Mouse (Mus musculus) embryo, embryonic 11.5 days (tissue): ENCODE measurements around the gene Zfp518a.

Experiments
- DNase-seq: peaks from one replicate; pipeline ENCODE4 v3.0.0-alpha.2; 2012; ENCODE audit warnings: low read depth, low spot score

The Zfp518a gene

DNA sequence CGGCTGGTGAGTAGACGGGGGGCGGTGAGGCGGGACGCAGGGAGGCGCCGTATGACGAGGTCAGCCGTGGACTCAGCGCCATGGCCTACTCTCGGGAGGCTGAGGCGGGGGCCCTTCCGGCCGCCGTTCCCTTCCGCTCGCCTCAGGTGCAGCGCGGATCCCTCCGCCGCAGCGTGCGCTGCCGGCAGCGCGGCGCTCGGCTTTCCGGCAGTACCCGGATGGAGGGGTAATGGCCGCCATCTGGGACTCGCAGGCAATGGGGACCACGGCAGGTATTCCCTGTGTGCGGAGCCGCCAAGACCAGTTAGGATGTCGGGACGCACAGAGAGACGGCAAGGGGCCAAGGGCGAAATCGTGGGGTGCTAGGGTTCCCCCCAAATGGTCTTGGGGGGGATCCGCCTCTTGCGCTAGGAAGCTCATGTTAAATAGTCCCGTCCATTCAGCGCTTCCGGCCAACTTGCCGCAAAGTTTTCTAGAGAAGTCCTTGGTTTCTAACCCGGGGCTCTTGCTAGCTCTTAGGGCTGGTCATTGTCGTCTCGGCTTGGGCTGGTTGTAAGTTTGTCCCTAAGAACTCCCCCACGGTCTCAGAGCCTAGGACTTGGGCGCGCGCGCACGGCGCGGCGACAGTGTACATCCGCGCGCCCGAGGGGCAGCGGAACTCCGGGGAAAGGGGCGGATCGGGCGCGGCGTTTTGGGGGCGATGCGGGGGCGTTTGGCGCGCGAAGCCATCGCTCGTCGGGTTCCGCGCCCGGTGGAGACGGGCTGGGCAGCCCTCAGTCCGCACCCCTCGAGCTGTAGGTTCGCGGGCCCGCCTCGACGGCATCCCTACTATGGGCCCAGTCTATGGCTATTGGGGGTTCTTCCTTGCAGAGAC lies at the start of gene Zfp518a:
TSS of gene Zfp518a (plus strand) at position 187 of the 874 bp plus-strand sequence.
- DNase-seq, result peak; percentile 89

GRCm38 (mm10) chr19:40844731-40845130 lies 49.8 kb upstream of the Zfp518a start:
- DNase-seq, result no peak

DNA sequence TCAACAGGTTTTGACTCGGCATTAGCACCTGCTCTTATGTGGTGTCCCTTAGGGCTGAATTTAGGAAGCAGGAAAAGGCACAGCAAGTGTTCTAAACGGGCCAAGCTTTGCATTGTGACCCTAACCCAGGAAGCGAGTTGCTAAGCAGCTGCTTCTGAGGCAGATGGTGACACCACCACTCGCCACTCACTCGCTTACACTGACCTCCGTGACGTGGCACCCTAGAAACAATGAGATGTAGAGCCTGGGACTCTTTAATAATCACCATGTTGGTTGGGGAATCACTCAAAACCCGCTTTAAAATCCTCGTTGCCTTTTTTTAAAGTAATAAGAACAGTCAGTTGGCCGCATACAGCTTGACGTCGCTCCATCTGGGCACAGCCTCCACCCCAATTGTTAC lies 45.1 kb upstream of the Zfp518a start:
- no peak for DNase-seq

- no peak for DNase-seq
Observed at GRCm38 (mm10) chr19:40859555-40859954, 35.0 kb upstream of the Zfp518a start.

DNA sequence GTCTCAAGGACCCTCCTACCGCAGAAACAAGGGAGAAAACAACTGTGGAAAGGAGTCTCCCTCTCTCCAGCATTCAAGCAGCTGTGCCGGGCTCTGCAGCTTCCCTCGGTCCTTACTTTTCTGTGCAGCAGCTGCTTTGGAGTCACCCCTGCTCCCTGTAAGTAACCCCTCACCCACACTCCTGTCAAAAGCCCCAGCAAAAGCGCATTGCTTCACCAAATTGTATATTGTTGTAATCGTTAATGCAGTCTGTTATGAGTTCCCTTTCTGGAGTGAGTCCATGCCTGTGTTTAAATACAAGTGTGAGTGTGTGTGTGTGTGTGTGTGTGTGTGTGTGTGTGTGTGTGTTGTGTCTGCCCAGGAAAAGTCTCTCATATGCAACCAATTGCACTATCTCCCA lies 26.2 kb upstream of the Zfp518a start:
- no peak for DNase-seq

DNA sequence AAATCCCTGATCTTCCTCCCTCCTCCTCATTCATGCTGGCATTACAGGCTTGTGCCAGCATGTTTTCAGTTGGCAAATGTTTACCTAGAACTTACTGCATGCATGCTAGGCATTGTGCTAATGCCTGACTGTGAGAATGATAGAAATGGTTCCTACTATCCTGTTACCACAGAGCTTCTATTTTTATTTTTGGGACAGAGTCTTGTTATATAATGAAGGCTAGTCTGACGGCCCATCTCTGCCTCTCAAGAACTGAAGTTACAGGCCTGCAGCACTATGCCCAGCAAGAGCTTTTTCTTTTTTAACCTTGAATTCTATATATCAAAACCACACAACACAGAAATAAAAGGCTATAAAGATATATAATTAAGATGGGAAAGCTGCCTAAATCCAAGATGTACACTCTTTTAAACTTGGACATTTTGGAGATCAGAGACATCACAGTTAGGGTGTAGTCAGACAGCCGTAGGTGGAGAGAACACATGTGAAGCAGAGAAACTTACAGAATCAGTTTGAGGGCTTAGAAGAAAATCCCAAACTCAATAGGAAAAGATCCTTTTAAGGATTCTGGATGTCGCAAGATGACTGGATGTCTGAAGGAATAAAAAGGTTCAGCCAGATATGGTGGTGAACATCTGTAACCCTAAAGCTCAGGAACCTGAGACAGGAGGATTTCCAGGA lies 24.9 kb upstream of the Zfp518a start:
- no peak for DNase-seq

- DNase-seq, result peak; percentile 93
Observed at GRCm38 (mm10) chr19:40872955-40873665, 21.4 kb upstream of the Zfp518a start.

DNA sequence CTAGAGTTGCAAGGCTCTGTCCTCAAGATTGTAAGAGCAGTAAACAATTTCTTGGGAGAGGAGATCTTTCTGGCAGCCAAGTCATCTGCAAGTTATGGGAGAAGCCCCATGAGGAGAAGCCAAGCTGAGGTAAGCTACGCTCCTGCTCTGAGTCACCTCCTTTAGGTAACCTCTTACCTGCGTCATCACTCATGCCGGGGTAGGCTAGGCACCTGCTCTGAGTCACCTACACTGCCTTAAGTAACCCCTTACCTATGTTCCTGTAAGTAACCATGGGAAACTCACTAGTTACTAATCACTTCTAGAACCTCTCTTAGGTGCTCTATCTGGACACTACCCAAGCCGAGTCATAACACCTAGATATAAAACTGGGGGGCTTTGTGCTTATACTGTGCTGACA lies 12.8 kb upstream of the Zfp518a start:
- no peak for DNase-seq

GRCm38 (mm10) chr19:40888887-40889286 lies 5.6 kb upstream of the Zfp518a start:
- DNase-seq, result no peak

DNA sequence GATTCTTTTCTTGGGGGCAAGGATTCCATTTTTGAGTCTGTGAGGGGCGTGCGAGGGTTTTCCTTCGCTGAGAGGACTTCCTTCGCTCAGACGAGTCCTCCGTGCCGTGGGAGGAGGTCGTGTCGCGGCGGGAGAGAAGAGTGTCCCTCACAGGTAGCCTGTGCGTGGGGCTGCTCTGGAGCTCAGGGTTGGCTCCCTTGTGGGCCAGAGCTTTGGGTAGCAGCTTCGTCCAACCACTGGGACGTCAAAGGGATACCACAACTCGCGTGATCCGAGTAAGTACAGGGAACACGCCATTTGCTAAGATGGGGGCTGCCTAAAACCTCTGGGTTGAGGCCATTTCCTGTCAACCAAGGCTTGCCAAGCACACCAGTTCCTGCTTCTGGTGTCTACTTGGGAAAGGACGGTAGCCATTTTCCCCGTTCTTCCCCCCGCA lies 416 bp upstream of the Zfp518a start:
- no peak for DNase-seq

DNA sequence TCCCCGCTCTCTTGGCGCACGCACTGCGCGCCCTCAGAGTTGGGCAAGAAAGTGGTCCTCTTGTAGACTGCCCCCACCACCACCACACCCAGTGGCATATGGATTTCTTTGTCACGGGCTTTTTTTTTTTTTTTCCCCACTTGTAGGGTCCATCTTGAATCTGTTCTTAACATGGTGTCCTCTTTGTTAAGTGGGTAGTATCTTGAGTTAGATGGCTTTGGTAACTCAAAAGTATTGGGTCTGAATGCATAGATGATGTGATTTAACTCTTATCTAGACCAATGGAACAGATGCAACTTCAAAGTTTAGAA lies 843 bp downstream of the Zfp518a start:
- no peak for DNase-seq

GRCm38 (mm10) chr19:40931581-40932369 lies 37.3 kb downstream of the Zfp518a start:
- peak; percentile 4 for DNase-seq

- DNase-seq, result no peak
Observed at GRCm38 (mm10) chr19:40935376-40935775, 40.9 kb downstream of the Zfp518a start.

GRCm38 (mm10) chr19:40936038-40936437 lies 41.5 kb downstream of the Zfp518a start:
- no peak for DNase-seq

- no peak for DNase-seq
Observed at GRCm38 (mm10) chr19:40943552-40943951, 49.0 kb downstream of the Zfp518a start.

DNA sequence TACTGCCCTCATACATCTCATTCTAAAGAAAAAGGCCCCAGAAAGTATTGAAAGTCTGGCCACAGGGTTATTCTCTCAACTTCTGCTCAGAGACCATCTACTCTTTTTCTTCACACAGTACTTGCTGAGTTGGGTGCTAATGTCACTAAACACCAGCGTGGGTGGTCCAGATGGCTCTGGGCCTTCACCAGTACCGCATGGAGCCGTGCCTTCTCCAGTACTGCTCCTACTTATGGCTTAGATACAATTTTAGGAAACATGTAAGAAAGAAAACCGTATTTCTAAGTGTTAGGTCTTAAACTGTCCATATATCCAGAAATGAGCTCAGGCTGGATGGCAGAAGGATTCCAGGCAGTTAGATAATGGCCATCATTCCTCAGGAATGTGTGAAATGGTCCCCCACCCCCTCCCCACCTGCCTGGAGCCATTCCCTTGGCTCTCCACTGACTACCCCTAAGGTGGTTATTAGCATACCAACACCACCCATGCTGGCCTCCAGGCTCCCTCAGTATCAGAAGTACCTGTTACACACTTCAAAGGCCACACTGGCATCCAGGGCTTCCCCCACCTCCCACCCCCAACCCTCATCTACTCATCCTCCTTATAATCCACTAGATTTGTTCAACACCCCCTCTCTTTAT lies 52.6 kb downstream of the Zfp518a start:
- DNase-seq, result no peak

DNA sequence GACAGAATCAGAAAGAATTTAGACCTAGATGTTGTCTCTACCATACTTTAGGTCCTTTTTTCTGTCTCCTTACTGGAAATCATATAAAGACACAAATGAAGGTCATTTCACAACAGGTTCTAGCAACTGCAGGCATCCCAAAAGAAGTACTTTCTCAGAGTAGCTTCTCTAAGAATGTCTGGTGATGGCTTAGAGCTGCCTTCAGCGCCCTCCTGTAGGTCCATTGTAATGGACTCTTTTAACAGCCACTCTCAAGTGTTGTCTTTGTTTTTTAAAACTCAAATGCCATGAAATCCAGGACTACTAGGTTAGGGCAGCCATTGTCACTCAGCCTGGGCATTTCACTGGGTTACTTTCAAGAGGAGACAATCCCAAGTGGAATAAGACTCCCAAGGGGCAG lies 64.5 kb downstream of the Zfp518a start:
- DNase-seq, result no peak

DNA sequence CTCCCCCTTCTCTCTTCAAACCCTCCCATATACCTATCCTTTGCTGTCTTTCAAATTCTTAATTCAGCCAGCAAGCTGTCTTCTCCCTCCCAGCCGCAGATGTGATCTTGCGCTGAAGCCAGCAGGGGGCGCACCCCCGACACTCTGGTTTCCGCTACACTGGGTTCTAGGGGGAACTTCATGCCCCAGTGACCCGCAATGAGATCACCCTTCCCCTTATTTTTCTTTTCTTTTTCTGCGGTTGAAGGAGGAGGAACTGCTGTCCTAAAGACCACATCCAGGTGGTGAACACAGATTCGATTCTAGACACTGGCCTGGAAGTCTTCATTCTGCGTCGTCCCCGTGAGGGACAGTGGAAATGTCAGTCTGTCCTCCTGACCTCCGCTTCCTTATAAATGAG lies 68.5 kb downstream of the Zfp518a start:
- peak; percentile 39 for DNase-seq

GRCm38 (mm10) chr19:40964367-40964891 lies 69.9 kb downstream of the Zfp518a start:
- no peak for DNase-seq

- DNase-seq, result no peak
Observed at GRCm38 (mm10) chr19:40964936-40965850, 70.7 kb downstream of the Zfp518a start.
